Comparison of ENCODE assay signal across 12 mouse cellular contexts in the genomic region with DNA sequence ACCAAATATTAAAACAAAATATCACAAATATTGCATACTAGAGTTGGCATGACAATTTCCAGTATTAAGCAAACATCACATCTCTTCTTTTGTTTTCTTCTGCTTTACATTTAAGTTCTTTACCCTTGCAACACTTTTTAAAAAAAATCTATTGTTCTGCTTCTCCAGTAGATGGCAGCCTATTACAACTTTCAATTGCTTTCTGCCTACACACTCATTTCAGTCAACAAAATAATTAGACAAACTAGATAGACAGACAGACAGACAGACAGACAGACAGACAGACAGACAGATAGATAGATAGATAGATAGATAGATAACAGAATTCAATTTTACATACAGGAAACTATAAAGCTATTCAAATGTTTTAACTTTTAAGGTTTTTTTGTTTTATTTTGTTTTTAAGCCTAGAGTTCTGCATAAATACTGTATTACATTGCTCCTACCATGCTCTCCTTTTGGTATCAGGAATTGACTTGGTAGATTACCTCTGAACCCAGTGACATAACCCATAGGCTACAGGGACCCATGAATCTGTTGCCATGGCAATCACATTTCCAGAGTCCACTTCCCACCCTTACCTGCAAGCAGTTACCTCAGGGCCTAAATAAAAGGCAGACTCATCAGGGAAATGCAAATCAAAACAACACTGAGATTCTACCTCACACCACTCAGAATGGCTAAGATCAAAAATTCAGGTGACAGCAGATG. TPM values are rescaled to one million over a fixed set of nuclear protein-coding genes. Genes with fewer than 3 reads are reported as not detected.
DNase-seq lines count a peak whose midpoint lies in the region; ATAC-seq and TF ChIP-seq lines count a peak whose summit lies in the region.
"Had no signal": no experiment of that assay in that cellular context is flagged by ENCODE, and none has a peak within 500 bp of the region (broad histone marks: within the 10 kb centered on the region; RNA-seq: fewer than 3 reads in every experiment).

No protein-coding gene starts in this region.

- peak; percentile 47 for TF ChIP-seq RAD21 in MEL (IDR thresholded peaks at IDR 0.05; ENCODE audit: low read depth, low read length)

- no peak for TF ChIP-seq EP300 in MEL (IDR thresholded peaks at IDR 0.05; ENCODE audit: low read depth in 1 of 2, low read length in 2 of 2)

- H3K27me3 ChIP-seq in embryonic facial prominence, embryonic 11.5 days (ENCODE audit: control insufficient read depth, insufficient read depth, low read length): no peaks in the 10 kb centered on the region
- H3K27me3 ChIP-seq in embryonic facial prominence, embryonic 10.5 days (replicated peaks; ENCODE audit: low read depth, poor library complexity, severe bottlenecking): no peaks in the 10 kb centered on the region
- H3K27me3 ChIP-seq in limb, embryonic 14.5 days (ENCODE audit: control insufficient read depth, insufficient read depth, low read length): no peaks in the 10 kb centered on the region
- H3K27me3 ChIP-seq in limb, embryonic 10.5 days (ENCODE audit: low read depth, poor library complexity, severe bottlenecking): no peaks in the 10 kb centered on the region
- no peaks in the 10 kb centered on the region; a peak in 1 of 4 replicates for H3K27me3 ChIP-seq in MEL (ENCODE audit: control insufficient read depth in 1 of 2, insufficient read depth in 2 of 2, low read length in 2 of 2)
- H3K27me3 ChIP-seq in hindbrain, postnatal 0 days (ENCODE audit: insufficient read depth, low read length): no peaks in the 10 kb centered on the region
- H3K27me3 ChIP-seq: stomach, embryonic 15.5 days had no signal

- no peak overlapping the region for H3K9ac ChIP-seq in embryonic facial prominence, embryonic 11.5 days (replicated peaks; ENCODE audit: low read length)
- no peak overlapping the region for H3K9ac ChIP-seq in limb, embryonic 14.5 days (ENCODE audit: low read depth, low read length, severe bottlenecking)
- no peak overlapping the region for H3K9ac ChIP-seq in MEL (ENCODE audit: control insufficient read depth, low read depth, low read length, poor library complexity, severe bottlenecking)
- H3K9ac ChIP-seq in hindbrain, postnatal 0 days (replicated peaks; ENCODE audit: low read length): no peak overlapping the region
- H3K9ac ChIP-seq: stomach, embryonic 15.5 days had no signal

- peak; percentile 50 for DNase-seq in embryonic facial prominence, embryonic 11.5 days (ENCODE audit: low spot score)
- DNase-seq in embryonic facial prominence, embryonic 10.5 days (ENCODE audit: low spot score): no peak
- peak; percentile 55 for DNase-seq in limb, embryonic 14.5 days (ENCODE audit: low spot score)
- DNase-seq in limb, embryonic 10.5 days (ENCODE audit: low spot score): no peak
- DNase-seq in MEL (ENCODE audit: low read depth, low spot score): peak; percentile 25
- peak; percentile 68 for DNase-seq in hindbrain, postnatal 0 days (ENCODE audit: low spot score)
- no peak for DNase-seq in thymus, postnatal 10 days (ENCODE audit: low spot score in 2 of 2)
- no peak for DNase-seq in left cerebral cortex, adult 8-10 months (ENCODE audit: low spot score in 2 of 2)
- DNase-seq: adrenal gland, adult 2 months had no signal

- no peaks in the 10 kb centered on the region for H3K4me1 ChIP-seq in embryonic facial prominence, embryonic 11.5 days (ENCODE audit: control insufficient read depth, insufficient read depth, low read length)
- no peaks in the 10 kb centered on the region for H3K4me1 ChIP-seq in embryonic facial prominence, embryonic 10.5 days
- H3K4me1 ChIP-seq in limb, embryonic 14.5 days (ENCODE audit: control insufficient read depth, insufficient read depth, low read length): no peaks in the 10 kb centered on the region
- H3K4me1 ChIP-seq in limb, embryonic 10.5 days: no peaks in the 10 kb centered on the region
- H3K4me1 ChIP-seq in MEL (ENCODE audit: control insufficient read depth in 1 of 2, insufficient read depth in 2 of 2, low read length in 2 of 2): no peaks in the 10 kb centered on the region
- no peaks in the 10 kb centered on the region for H3K4me1 ChIP-seq in hindbrain, postnatal 0 days (ENCODE audit: insufficient read depth, low read length)
- H3K4me1 ChIP-seq: stomach, embryonic 15.5 days had no signal

- no peak overlapping the region for H3K4me2 ChIP-seq in embryonic facial prominence, embryonic 11.5 days (ENCODE audit: low read depth, low read length)
- no peak overlapping the region for H3K4me2 ChIP-seq in limb, embryonic 14.5 days (replicated peaks; ENCODE audit: low read depth, low read length, severe bottlenecking)
- H3K4me2 ChIP-seq in hindbrain, postnatal 0 days (ENCODE audit: low read depth, low read length): no peak overlapping the region
- H3K4me2 ChIP-seq: stomach, embryonic 15.5 days had no signal

- no peaks in the 10 kb centered on the region for H3K36me3 ChIP-seq in embryonic facial prominence, embryonic 11.5 days (replicated peaks; ENCODE audit: control insufficient read depth, insufficient read depth, low read depth, low read length)
- no peaks in the 10 kb centered on the region for H3K36me3 ChIP-seq in embryonic facial prominence, embryonic 10.5 days (replicated peaks)
- H3K36me3 ChIP-seq in limb, embryonic 14.5 days (ENCODE audit: control insufficient read depth, insufficient read depth, low read length): no peaks in the 10 kb centered on the region
- no peaks in the 10 kb centered on the region for H3K36me3 ChIP-seq in limb, embryonic 10.5 days
- no peaks in the 10 kb centered on the region for H3K36me3 ChIP-seq in MEL (ENCODE audit: control insufficient read depth in 1 of 2, insufficient read depth in 2 of 2, low read length in 2 of 2)
- H3K36me3 ChIP-seq in hindbrain, postnatal 0 days (ENCODE audit: insufficient read depth, low read length): no peaks in the 10 kb centered on the region
- H3K36me3 ChIP-seq: stomach, embryonic 15.5 days had no signal

- H3K9me3 ChIP-seq in embryonic facial prominence, embryonic 11.5 days (replicated peaks; ENCODE audit: control insufficient read depth, low read length): no peaks in the 10 kb centered on the region
- H3K9me3 ChIP-seq in embryonic facial prominence, embryonic 10.5 days: no peaks in the 10 kb centered on the region
- H3K9me3 ChIP-seq in limb, embryonic 14.5 days (ENCODE audit: control insufficient read depth, low read length): no peaks in the 10 kb centered on the region
- H3K9me3 ChIP-seq in limb, embryonic 10.5 days (replicated peaks): no peaks in the 10 kb centered on the region
- no peaks in the 10 kb centered on the region for H3K9me3 ChIP-seq in MEL (replicated peaks; ENCODE audit: insufficient read depth, low read length)
- H3K9me3 ChIP-seq in hindbrain, postnatal 0 days (ENCODE audit: low read length): no peaks in the 10 kb centered on the region
- H3K9me3 ChIP-seq: stomach, embryonic 15.5 days had no signal

- no peak for ATAC-seq in embryonic facial prominence, embryonic 11.5 days (replicated peaks; ENCODE audit: insufficient number of reproducible peaks, low FRiP score, low TSS enrichment, low read depth)
- no peak for ATAC-seq in limb, embryonic 14.5 days (ENCODE audit: low FRiP score, low read depth)
- ATAC-seq in hindbrain, postnatal 0 days: no peak

- H3K79me2 ChIP-seq in MEL (ENCODE audit: control insufficient read depth, insufficient read depth, low read length, poor library complexity): no peaks in the 10 kb centered on the region

- TF ChIP-seq POLR2A in limb, embryonic 14.5 days (IDR thresholded peaks at IDR 0.05; ENCODE audit: borderline replicate concordance, extremely low read depth, insufficient read depth, insufficient read length): no peak
- TF ChIP-seq POLR2A in MEL (IDR thresholded peaks at IDR 0.05; ENCODE audit: control insufficient read depth in 1 of 2, insufficient read depth in 1 of 2, low read depth in 1 of 2, low read length in 2 of 2, poor library complexity in 1 of 2): no peak

- TF ChIP-seq CTCF in MEL (IDR thresholded peaks at IDR 0.05 in 2 of 3, conservative IDR thresholded peaks at IDR 0.05 in 1 of 3; ENCODE audit: control insufficient read depth in 1 of 3, insufficient read depth in 1 of 3, low read depth in 2 of 3, low read length in 3 of 3, poor library complexity in 1 of 3, severe bottlenecking in 1 of 3): peak in 1 of 3 experiments; percentile 31; a peak in 2 of 6 replicates
- peak; percentile 71 for TF ChIP-seq CTCF in hindbrain, postnatal 0 days (IDR thresholded peaks at IDR 0.05; ENCODE audit: low read depth)

- no peak overlapping the region for H3K4me3 ChIP-seq in embryonic facial prominence, embryonic 11.5 days (ENCODE audit: low read depth, low read length)
- H3K4me3 ChIP-seq in embryonic facial prominence, embryonic 10.5 days: no peak overlapping the region
- no peak overlapping the region for H3K4me3 ChIP-seq in limb, embryonic 14.5 days (replicated peaks; ENCODE audit: low read length)
- no peak overlapping the region for H3K4me3 ChIP-seq in limb, embryonic 10.5 days
- no peak overlapping the region for H3K4me3 ChIP-seq in MEL (ENCODE audit: control insufficient read depth in 1 of 2, insufficient read depth in 1 of 2, low read depth in 2 of 2, low read length in 2 of 2)
- H3K4me3 ChIP-seq in hindbrain, postnatal 0 days (ENCODE audit: low read length): no peak overlapping the region
- H3K4me3 ChIP-seq: stomach, embryonic 15.5 days had no signal

- no peak overlapping the region for H3K27ac ChIP-seq in embryonic facial prominence, embryonic 11.5 days (replicated peaks; ENCODE audit: low read depth, low read length)
- H3K27ac ChIP-seq in embryonic facial prominence, embryonic 10.5 days (replicated peaks): no peak overlapping the region
- no peak overlapping the region for H3K27ac ChIP-seq in limb, embryonic 14.5 days (replicated peaks; ENCODE audit: low read depth, low read length)
- no peak overlapping the region for H3K27ac ChIP-seq in limb, embryonic 10.5 days
- no peak overlapping the region for H3K27ac ChIP-seq in MEL (ENCODE audit: control insufficient read depth, low read depth, low read length)
- no peak overlapping the region for H3K27ac ChIP-seq in hindbrain, postnatal 0 days
- H3K27ac ChIP-seq: stomach, embryonic 15.5 days had no signal

TF ChIP-seq in MEL, 35 proteins besides CTCF, POLR2A, EP300 and RAD21 (continues in another document):
- TF ChIP-seq SMC3 (IDR thresholded peaks at IDR 0.05; ENCODE audit: low read depth, low read length) (peak; percentile 25), ZMIZ1 (IDR thresholded peaks at IDR 0.05; ENCODE audit: low read depth, low read length) (no peak)

RNA-seq across cellular contexts. Expression of a gene that starts 26.8 kb away (rescaled TPM):
- 2.7 TPM in 2 replicates for polyA plus RNA-seq in embryonic facial prominence, embryonic 11.5 days (2014; fragmentation: Nextera tagmentation; extraction: Ambion mirVana)
- 3.3 and 3.4 TPM in 2 replicates for polyA plus RNA-seq in embryonic facial prominence, embryonic 10.5 days (2016; fragmentation: Nextera tagmentation; extraction: Ambion mirVana)
- polyA plus RNA-seq in limb, embryonic 14.5 days (2012; rRNA removed): 1.6 and 1.8 TPM in 2 replicates
- polyA plus RNA-seq in limb, embryonic 14.5 days (2014; fragmentation: Nextera tagmentation; extraction: Ambion mirVana): 2.6 and 3.0 TPM in 2 replicates
- polyA plus RNA-seq in limb, embryonic 10.5 days (2016; fragmentation: Nextera tagmentation; extraction: Ambion mirVana): 1.2 and 1.5 TPM in 2 replicates
- not detected in 2 replicates for total RNA-seq in MEL (2012; rRNA removed)
- not detected for polyA plus RNA-seq in MEL (2012; ENCODE audit: insufficient read depth in 1 of 2, insufficient read length in 2 of 2, low read depth in 1 of 2, low replicate concordance in 2 of 2, missing spikeins in 1 of 2)
- 27.6 and 29.5 TPM in 2 replicates for total RNA-seq in hindbrain, postnatal 0 days (2014; rRNA removed)
- 50.7 and 51.7 TPM in 2 replicates for polyA plus RNA-seq in hindbrain, postnatal 0 days (2015; fragmentation: Nextera tagmentation; extraction: Ambion mirVana)
- 10 to 100 TPM; 74.2 to 83.1 (median 78.1) TPM for total RNA-seq in left cerebral cortex, adult 8-10 months (2022)
- total RNA-seq: common myeloid progenitor, adult 5-6 weeks had no signal
- polyA plus RNA-seq: C2C12 had no signal

Comparison
In these comparisons a context has a peak if more than half of its experiments do, and no peak if none do; other contexts are left out.
1. DNase-seq: peak in embryonic facial prominence, embryonic 11.5 days (single experiment), limb, embryonic 14.5 days (single experiment), MEL (single experiment) and hindbrain, postnatal 0 days (single experiment); none in embryonic facial prominence, embryonic 10.5 days (single experiment), limb, embryonic 10.5 days (single experiment), thymus, postnatal 10 days (0 of 2) and left cerebral cortex, adult 8-10 months (0 of 2).
2. RNA of a gene that starts 26.8 kb away (polyA plus RNA-seq): 50.7 to 51.7 TPM in hindbrain, postnatal 0 days; 3.3 to 3.4 TPM in embryonic facial prominence, embryonic 10.5 days, 2.7 TPM in embryonic facial prominence, embryonic 11.5 days, 1.6 to 3.0 TPM in limb, embryonic 14.5 days, 1.2 to 1.5 TPM in limb, embryonic 10.5 days and not detected in MEL; every median in the first group is over 10 times any median in the second.